In the genomic region with DNA sequence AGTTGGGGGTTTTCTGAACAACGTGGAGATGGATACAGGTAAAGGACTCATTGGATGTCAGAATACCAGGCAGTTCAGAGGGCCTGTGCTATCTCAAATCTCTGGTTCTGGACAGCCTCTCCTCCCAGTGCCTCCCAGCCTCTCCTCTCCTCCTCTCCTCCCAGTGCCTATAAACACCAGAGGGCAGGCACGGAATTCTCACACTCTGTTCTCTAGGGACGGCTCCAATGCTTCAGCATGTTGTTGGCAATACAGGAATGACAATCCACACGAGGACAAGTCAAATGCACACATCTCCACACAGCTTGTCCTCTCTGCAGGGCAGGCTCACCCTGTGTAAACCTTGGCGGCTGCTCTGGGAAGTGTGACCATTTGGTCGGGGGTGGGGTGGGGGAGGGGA, we compare ENCODE assay signal across 10 mouse cellular contexts.
DNase-seq lines count a peak whose midpoint lies in the region; ATAC-seq lines count a peak whose summit lies in the region.
"Had no signal": no experiment of that assay in that cellular context is flagged by ENCODE, and none has a peak within 500 bp of the region (broad histone marks: within the 10 kb centered on the region; RNA-seq: fewer than 3 reads in every experiment).

No protein-coding gene starts in this region.

- peak; percentile 17 to 43 for DNase-seq in heart, adult 18-20 months
- no peak for DNase-seq in heart, postnatal 25 days (ENCODE audit: low spot score)
- no peak for DNase-seq in neural tube, embryonic 10.5 days (ENCODE audit: extremely low spot score, low spot score)
- DNase-seq in yolk sac, embryonic 10.5 days (ENCODE audit: low spot score), result peak; percentile 32
- DNase-seq in kidney, postnatal 10 days, result no peak
- DNase-seq: thymus, postnatal 25 days had no signal

- intact Hi-C loops in heart, postnatal 25 days (cut with DNase I), result no loop called here

- WGBS in neural tube, embryonic 14.5 days, result 45% methylated on average over 6 of the region's 6 CpGs
- 14% methylated on average over 6 of the region's 6 CpGs for WGBS in intestine, embryonic 15.5 days

- peaks cover 13% of the 10 kb centered on the region; the same call in 1 of the 2 replicates for H3K4me1 ChIP-seq in neural tube, embryonic 14.5 days (ENCODE audit: control insufficient read depth, insufficient read depth, low read length)
- peaks cover 16% of the 10 kb centered on the region; the same call in 1 of the 2 replicates for H3K4me1 ChIP-seq in intestine, embryonic 15.5 days (replicated peaks)

- no peaks in the 10 kb centered on the region for H3K9me3 ChIP-seq in neural tube, embryonic 14.5 days (ENCODE audit: control insufficient read depth, low read length)
- no peaks in the 10 kb centered on the region for H3K9me3 ChIP-seq in intestine, embryonic 15.5 days
- H3K9me3 ChIP-seq: embryonic facial prominence, embryonic 13.5 days had no signal

- no peak overlapping the region for H3K4me3 ChIP-seq in neural tube, embryonic 14.5 days (ENCODE audit: low read depth, low read length)
- no peak overlapping the region for H3K4me3 ChIP-seq in intestine, embryonic 15.5 days (replicated peaks)
- H3K4me3 ChIP-seq: embryonic facial prominence, embryonic 13.5 days had no signal

- no peak overlapping the region for H3K9ac ChIP-seq in neural tube, embryonic 14.5 days (replicated peaks; ENCODE audit: low read depth, low read length)
- no peak overlapping the region for H3K9ac ChIP-seq in intestine, embryonic 15.5 days
- H3K9ac ChIP-seq: embryonic facial prominence, embryonic 13.5 days had no signal

- 0 out of 2 replicates have a peak, but pooled peaks have one; percentile 9 for ATAC-seq in neural tube, embryonic 14.5 days (ENCODE audit: low read depth)
- ATAC-seq in intestine, embryonic 15.5 days, result no peak

- no peak overlapping the region for H3K27ac ChIP-seq in neural tube, embryonic 14.5 days (ENCODE audit: low read depth, low read length)
- H3K27ac ChIP-seq in intestine, embryonic 15.5 days, result 0 out of 2 replicates have a peak overlapping the region, but pooled peaks have one; percentile 10
- H3K27ac ChIP-seq: embryonic facial prominence, embryonic 13.5 days had no signal

- no peaks in the 10 kb centered on the region for H3K36me3 ChIP-seq in neural tube, embryonic 14.5 days (ENCODE audit: control insufficient read depth, insufficient read depth, low read length)
- H3K36me3 ChIP-seq in intestine, embryonic 15.5 days, result no peaks in the 10 kb centered on the region
- H3K36me3 ChIP-seq: embryonic facial prominence, embryonic 13.5 days had no signal

- no peak overlapping the region for H3K4me2 ChIP-seq in neural tube, embryonic 14.5 days (ENCODE audit: low read depth, low read length)
- H3K4me2 ChIP-seq in intestine, embryonic 15.5 days (replicated peaks), result no peak overlapping the region
- H3K4me2 ChIP-seq: embryonic facial prominence, embryonic 13.5 days; liver, embryonic 11.5 days had no signal

- no peaks in the 10 kb centered on the region for H3K27me3 ChIP-seq in neural tube, embryonic 14.5 days (ENCODE audit: control insufficient read depth, insufficient read depth, low read length)
- no peaks in the 10 kb centered on the region for H3K27me3 ChIP-seq in intestine, embryonic 15.5 days (replicated peaks)
- H3K27me3 ChIP-seq: embryonic facial prominence, embryonic 13.5 days had no signal

Comparison
In these comparisons a context has a peak if more than half of its experiments do, and no peak if none do; other contexts are left out.
1. DNase-seq: peak in heart, adult 18-20 months (2 of 2) and yolk sac, embryonic 10.5 days (single experiment); none in heart, postnatal 25 days (single experiment), neural tube, embryonic 10.5 days (single experiment) and kidney, postnatal 10 days (single experiment).